ENCODE assay signal across 8 mouse cellular contexts in the genomic region with DNA sequence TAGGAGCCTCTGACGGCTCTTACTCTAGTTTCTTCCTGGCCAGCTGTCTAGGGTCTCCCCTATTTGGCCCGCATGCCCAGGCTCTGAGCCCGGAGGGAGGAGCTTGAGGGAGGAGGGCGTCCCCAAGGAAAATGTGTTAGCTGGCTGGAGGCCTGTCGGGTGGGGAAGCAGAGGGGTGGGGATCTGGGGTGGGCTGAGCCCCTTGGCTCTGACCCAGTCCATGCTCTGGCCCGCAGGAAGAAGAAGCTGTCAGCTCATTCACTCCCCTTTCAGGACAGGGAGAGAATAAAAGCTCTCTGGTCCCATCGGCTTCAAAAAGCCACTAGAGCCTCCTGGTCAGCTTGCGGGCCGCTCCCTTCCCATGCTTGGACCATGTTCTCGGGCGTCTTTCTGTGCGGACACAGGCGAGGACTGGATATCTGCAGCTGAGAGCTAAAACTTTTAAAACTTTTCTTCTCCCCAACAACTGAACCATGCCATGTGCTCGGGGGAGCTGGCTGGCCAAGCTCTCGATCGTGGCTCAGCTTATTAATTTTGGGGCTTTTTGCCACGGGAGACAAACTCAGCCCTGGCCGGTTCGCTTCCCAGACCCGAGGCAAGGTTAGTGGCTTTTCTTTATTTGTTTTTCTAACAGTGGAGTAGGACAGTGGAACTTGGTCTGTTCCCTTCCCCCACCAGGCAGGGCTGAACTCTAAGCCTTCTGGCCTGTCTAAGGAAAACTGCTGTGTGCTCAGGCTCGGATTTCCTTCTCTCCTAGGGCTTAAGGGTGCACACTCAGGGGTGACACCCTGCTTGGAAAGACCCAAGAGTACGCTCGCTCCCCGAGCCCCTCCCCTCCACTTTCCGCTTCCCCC. TPM values are rescaled to one million over a fixed set of nuclear protein-coding genes. Genes with fewer than 3 reads are reported as not detected.
DNase-seq lines count a peak whose midpoint lies in the region; ATAC-seq and TF ChIP-seq lines count a peak whose summit lies in the region.

A gene (plus strand): TSS at position 233 of the 854 bp plus-strand sequence.

- peak within 1 kb of the TSS; percentile 47 for H3K9ac ChIP-seq in embryonic facial prominence, embryonic 12.5 days
- peak within 1 kb of the TSS; percentile 67 for H3K9ac ChIP-seq in heart, embryonic 12.5 days
- peak within 1 kb of the TSS; percentile 68 for H3K9ac ChIP-seq in kidney, embryonic 14.5 days (ENCODE audit: low read depth, low read length)
- H3K9ac ChIP-seq in lung, postnatal 0 days (replicated peaks; ENCODE audit: low read depth) = peak within 1 kb of the TSS; percentile 45

- TF ChIP-seq EP300 in lung, postnatal 0 days (IDR thresholded peaks at IDR 0.05) = no peak

- H3K9me3 ChIP-seq in embryonic facial prominence, embryonic 12.5 days = no peaks in the 10 kb centered on the region
- no peaks in the 10 kb centered on the region for H3K9me3 ChIP-seq in heart, embryonic 12.5 days (replicated peaks)
- no peaks in the 10 kb centered on the region for H3K9me3 ChIP-seq in kidney, embryonic 14.5 days (ENCODE audit: control insufficient read depth, low read length)
- H3K9me3 ChIP-seq in lung, postnatal 0 days (ENCODE audit: low read length) = no peaks in the 10 kb centered on the region

- peak within 1 kb of the TSS; percentile 35 for H3K4me3 ChIP-seq in embryonic facial prominence, embryonic 12.5 days
- H3K4me3 ChIP-seq in heart, embryonic 12.5 days = peak within 1 kb of the TSS; percentile 45
- peak within 1 kb of the TSS; percentile 45 for H3K4me3 ChIP-seq in kidney, embryonic 14.5 days (ENCODE audit: low read length)
- peak within 1 kb of the TSS; percentile 38 for H3K4me3 ChIP-seq in lung, postnatal 0 days (ENCODE audit: low read depth, low read length)

- peak within 1 kb of the TSS; percentile 62 for H3K4me2 ChIP-seq in embryonic facial prominence, embryonic 12.5 days (replicated peaks)
- peak within 1 kb of the TSS; percentile 88 for H3K4me2 ChIP-seq in heart, embryonic 12.5 days
- peak within 1 kb of the TSS; percentile 65 for H3K4me2 ChIP-seq in kidney, embryonic 14.5 days (replicated peaks; ENCODE audit: low read depth, low read length)
- H3K4me2 ChIP-seq in lung, postnatal 0 days (replicated peaks; ENCODE audit: low read depth, low read length) = peak within 1 kb of the TSS; percentile 65

- peak; percentile 33 for DNase-seq in adrenal gland, adult 8-10 months
- DNase-seq in lung, postnatal 0 days (ENCODE audit: low spot score) = peak; percentile 82
- DNase-seq in retina, postnatal 1 day = peak; percentile 77
- DNase-seq in right cerebral cortex, postnatal 14 days = no peak
- DNase-seq in spleen, postnatal 4 days (ENCODE audit: low spot score in 2 of 2) = no peak

- H3K4me1 ChIP-seq in embryonic facial prominence, embryonic 12.5 days = peaks cover 34% of the 10 kb centered on the region
- peaks cover 19% of the 10 kb centered on the region for H3K4me1 ChIP-seq in heart, embryonic 12.5 days (replicated peaks)
- peaks cover 14% of the 10 kb centered on the region; the same call in 1 of the 2 replicates for H3K4me1 ChIP-seq in kidney, embryonic 14.5 days (ENCODE audit: control insufficient read depth, insufficient read depth, low read length)
- no peaks in the 10 kb centered on the region; the same call in 1 of the 2 replicates for H3K4me1 ChIP-seq in lung, postnatal 0 days (ENCODE audit: insufficient read depth, low read depth, low read length)

- TF ChIP-seq CTCF in lung, postnatal 0 days (IDR thresholded peaks at IDR 0.05) = 0 out of 2 replicates have a peak, but pooled peaks have one; percentile 10

- WGBS in embryonic facial prominence, embryonic 12.5 days = 1% methylated on average over 24 of the region's 25 CpGs
- WGBS in heart, embryonic 12.5 days = under 1% methylated on average over 25 of the region's 25 CpGs
- WGBS in kidney, embryonic 14.5 days = under 1% methylated on average over 25 of the region's 25 CpGs
- under 1% methylated on average over 24 of the region's 25 CpGs for WGBS in lung, postnatal 0 days

- peak; percentile 83 for ATAC-seq in embryonic facial prominence, embryonic 12.5 days (ENCODE audit: insufficient number of reproducible peaks, insufficient read depth, low FRiP score, low TSS enrichment)
- ATAC-seq in heart, embryonic 12.5 days (ENCODE audit: insufficient number of reproducible peaks, low FRiP score) = peak; percentile 84
- ATAC-seq in kidney, embryonic 14.5 days (ENCODE audit: low FRiP score, low TSS enrichment) = peak; percentile 92
- peak; percentile 92 for ATAC-seq in lung, postnatal 0 days

- H3K27me3 ChIP-seq in embryonic facial prominence, embryonic 12.5 days = no peaks in the 10 kb centered on the region
- H3K27me3 ChIP-seq in heart, embryonic 12.5 days (replicated peaks) = no peaks in the 10 kb centered on the region
- H3K27me3 ChIP-seq in kidney, embryonic 14.5 days (ENCODE audit: control insufficient read depth, insufficient read depth, low read length) = no peaks in the 10 kb centered on the region
- H3K27me3 ChIP-seq in lung, postnatal 0 days (replicated peaks; ENCODE audit: insufficient read depth, low read length) = no peaks in the 10 kb centered on the region

- H3K36me3 ChIP-seq in embryonic facial prominence, embryonic 12.5 days = no peaks in the 10 kb centered on the region
- no peaks in the 10 kb centered on the region for H3K36me3 ChIP-seq in heart, embryonic 12.5 days
- H3K36me3 ChIP-seq in kidney, embryonic 14.5 days (ENCODE audit: control insufficient read depth, insufficient read depth, low read length) = no peaks in the 10 kb centered on the region
- no peaks in the 10 kb centered on the region for H3K36me3 ChIP-seq in lung, postnatal 0 days (ENCODE audit: insufficient read depth, low read length)

- peak within 1 kb of the TSS; percentile 90 for H3K27ac ChIP-seq in embryonic facial prominence, embryonic 12.5 days
- peak within 1 kb of the TSS; percentile 44 for H3K27ac ChIP-seq in heart, embryonic 12.5 days (ENCODE audit: poor library complexity, severe bottlenecking)
- H3K27ac ChIP-seq in kidney, embryonic 14.5 days (ENCODE audit: low read depth, low read length) = peak within 1 kb of the TSS; percentile 93
- H3K27ac ChIP-seq in lung, postnatal 0 days (ENCODE audit: low read length) = peak within 1 kb of the TSS; percentile 66

RNA-seq across cellular contexts. Expression of the gene that starts here (rescaled TPM):
- 1 to 10 TPM; 2.0 to 4.2 (median 2.8) TPM for total RNA-seq in adrenal gland, adult 8-10 months (2022)
- 3.4 TPM in 2 replicates for polyA plus RNA-seq in embryonic facial prominence, embryonic 12.5 days (2016; fragmentation: Nextera tagmentation; extraction: Ambion mirVana)
- polyA plus RNA-seq in heart, embryonic 12.5 days (2016; fragmentation: Nextera tagmentation; extraction: Ambion mirVana) = 1.1 and 1.4 TPM in 2 replicates
- 5.0 and 5.1 TPM in 2 replicates for polyA plus RNA-seq in kidney, embryonic 14.5 days (2014; fragmentation: Nextera tagmentation; extraction: Ambion mirVana)
- 1.9 and 2.2 TPM in 2 replicates for polyA plus RNA-seq in lung, postnatal 0 days (2015; fragmentation: Nextera tagmentation; extraction: Ambion mirVana)

Comparison
In these comparisons a context has a peak if more than half of its experiments do, and no peak if none do; other contexts are left out.
1. DNase-seq: peak in adrenal gland, adult 8-10 months (single experiment), lung, postnatal 0 days (single experiment) and retina, postnatal 1 day (single experiment); none in right cerebral cortex, postnatal 14 days (single experiment) and spleen, postnatal 4 days (0 of 2).
2. Peak in every context shown above with its lines, with median percentiles within 50 percentile points of each other: ATAC-seq, H3K27ac ChIP-seq, H3K4me2 ChIP-seq, H3K4me3 ChIP-seq and H3K9ac ChIP-seq.